Mouse (Mus musculus): Measurements from ENCODE around the gene Gm17689. TPM values are rescaled to one million over a fixed set of nuclear protein-coding genes. Genes with fewer than 3 reads are reported as not detected.

The Gm17689 gene
- not detected in 2 replicates for polyA plus RNA-seq (2014; fragmentation: Nextera tagmentation; extraction: Ambion mirVana)

DNA sequence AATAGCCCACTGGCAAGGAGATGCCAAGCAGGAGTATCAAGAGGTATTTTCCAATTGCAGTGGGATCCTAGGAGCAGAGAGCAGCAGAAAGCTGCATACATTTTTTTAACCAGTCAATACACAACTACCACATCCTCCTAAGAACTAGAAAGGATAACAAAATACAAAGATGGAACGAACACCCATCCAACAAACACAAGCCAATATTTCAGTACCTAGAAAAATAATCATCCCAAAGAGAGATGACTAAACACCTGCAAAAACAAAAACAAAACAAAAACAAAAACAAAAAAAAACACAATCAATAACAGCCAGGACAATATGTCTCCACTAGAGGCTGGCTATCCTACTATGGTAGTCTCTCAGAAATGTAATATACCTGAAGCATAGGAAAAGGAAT is at the start of gene Gm17689:
Gene Gm17689 (minus strand): TSS at position 101 of the 400 bp plus-strand sequence.
- no peaks in the 10 kb centered on the region for H3K27me3 ChIP-seq (ENCODE audit: control insufficient read depth, insufficient read depth, low read length)
- H3K9ac ChIP-seq (replicated peaks; ENCODE audit: low read length), result no peak within 1 kb of the TSS
- H3K4me2 ChIP-seq (ENCODE audit: low read length), result no peak within 1 kb of the TSS
- DNase-seq, result no peak
- no peaks in the 10 kb centered on the region for H3K4me1 ChIP-seq (ENCODE audit: control insufficient read depth, insufficient read depth, low read length)
- H3K4me3 ChIP-seq (replicated peaks; ENCODE audit: low read depth, low read length), result no peak within 1 kb of the TSS
- H3K36me3 ChIP-seq (ENCODE audit: control insufficient read depth, insufficient read depth, low read length), result no peaks in the 10 kb centered on the region
- WGBS, result 63% methylated on average over 1 of the region's 1 CpGs
- H3K9me3 ChIP-seq (ENCODE audit: control insufficient read depth, low read length), result peaks cover 7% of the 10 kb centered on the region; the same call in 1 of the 2 replicates
- H3K27ac ChIP-seq (replicated peaks; ENCODE audit: low read depth, low read length), result no peak within 1 kb of the TSS
- ATAC-seq (ENCODE audit: low FRiP score, low TSS enrichment), result no peak

DNA sequence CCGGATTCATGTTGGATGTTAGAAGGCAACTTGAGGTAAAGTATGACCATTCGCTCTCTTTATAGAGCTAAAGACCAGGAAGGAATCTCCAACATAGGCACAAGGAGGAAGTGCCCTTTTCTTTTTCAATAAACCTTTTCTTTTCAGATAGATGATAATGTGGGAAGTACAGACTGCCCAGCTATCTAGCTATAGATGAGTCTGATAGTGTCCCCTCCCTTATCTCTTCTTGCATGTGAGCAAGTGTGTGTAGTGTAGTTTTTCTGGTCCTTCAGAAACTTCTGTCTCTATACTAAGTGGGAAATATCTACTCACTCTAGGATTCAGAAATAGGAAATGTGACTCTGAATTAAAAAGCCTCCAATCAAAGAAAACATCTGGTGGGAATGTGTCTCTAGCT is 40.6 kb downstream of the Gm17689 start, which contains the start of gene Gm5615:
Gene Gm5615 (minus strand): TSS at position 101 of the 400 bp plus-strand sequence.
- Histone ChIP-seq H3K9me3 (ENCODE audit: control insufficient read depth, low read length) (peaks cover 8% of the 10 kb centered on the region; the same call in 1 of the 2 replicates), H3K4me1 (ENCODE audit: control insufficient read depth, insufficient read depth, low read length) (no peaks in the 10 kb centered on the region), H3K27ac (replicated peaks; ENCODE audit: low read depth, low read length) (no peak within 1 kb of the TSS), H3K4me3 (replicated peaks; ENCODE audit: low read depth, low read length) (no peak within 1 kb of the TSS), H3K36me3 (ENCODE audit: control insufficient read depth, insufficient read depth, low read length) (no peaks in the 10 kb centered on the region), H3K4me2 (ENCODE audit: low read length) (no peak within 1 kb of the TSS), H3K9ac (replicated peaks; ENCODE audit: low read length) (no peak within 1 kb of the TSS), H3K27me3 (ENCODE audit: control insufficient read depth, insufficient read depth, low read length) (no peaks in the 10 kb centered on the region)
- ATAC-seq (ENCODE audit: low FRiP score, low TSS enrichment) (no peak), DNase-seq (no peak)
- WGBS, result 90% methylated on average over 2 of the region's 2 CpGs

Other genes with a start within 250 kb of the Gm17689 start
- not detected in 2 replicates for gene Gm7257, start 150.8 kb downstream of the Gm17689 start, polyA plus RNA-seq (2014; fragmentation: Nextera tagmentation; extraction: Ambion mirVana)
- not detected in 2 replicates for gene Gm9513, start 107.0 kb downstream of the Gm17689 start, polyA plus RNA-seq (2014; fragmentation: Nextera tagmentation; extraction: Ambion mirVana)
- gene Gm5615, start 40.7 kb downstream of the Gm17689 start, polyA plus RNA-seq (2014; fragmentation: Nextera tagmentation; extraction: Ambion mirVana), result not detected in 2 replicates
- gene A630095E13Rik, start 60.7 kb upstream of the Gm17689 start, polyA plus RNA-seq (2014; fragmentation: Nextera tagmentation; extraction: Ambion mirVana), result not detected in 2 replicates
- not detected in 2 replicates for gene Acrv1, start 110.6 kb upstream of the Gm17689 start, polyA plus RNA-seq (2014; fragmentation: Nextera tagmentation; extraction: Ambion mirVana)
- gene Chek1, start 144.4 kb upstream of the Gm17689 start, polyA plus RNA-seq (2014; fragmentation: Nextera tagmentation; extraction: Ambion mirVana), result 9.9 and 11.1 TPM in 2 replicates
- 66.0 and 90.4 TPM in 2 replicates for gene Stt3a, start 185.0 kb upstream of the Gm17689 start, polyA plus RNA-seq (2014; fragmentation: Nextera tagmentation; extraction: Ambion mirVana)
- gene Ei24, start 214.8 kb upstream of the Gm17689 start, polyA plus RNA-seq (2014; fragmentation: Nextera tagmentation; extraction: Ambion mirVana), result 80.5 and 103 TPM in 2 replicates
- 576 and 626 TPM in 2 replicates for gene Fez1, start 239.2 kb upstream of the Gm17689 start, polyA plus RNA-seq (2014; fragmentation: Nextera tagmentation; extraction: Ambion mirVana)

Data from midbrain, embryonic 14.5 days (tissue).